Mouse (Mus musculus) limb, embryonic 10.5 days (tissue): ENCODE measurements around the gene Pinlyp. TPM values are rescaled to one million over a fixed set of nuclear protein-coding genes. Genes with fewer than 3 reads are reported as not detected.

Experiments
- DNase-seq: peaks from one replicate; pipeline ENCODE4 v3.0.0-alpha.2; 2017; ENCODE audit warnings: low spot score
- H3K27ac ChIP-seq: fragments of 300-500 bp; sonication (generic); 2 replicates; pipeline ENCODE4 v1.5.1; 2016; ENCODE audit warnings: mild to moderate bottlenecking
- H3K27me3 ChIP-seq: fragments of 300-500 bp; sonication (generic); 2 replicates; pipeline ENCODE4 v1.6.1; 2016; ENCODE audit warnings: low read depth, mild to moderate bottlenecking; ENCODE audit not compliant: poor library complexity, severe bottlenecking
- H3K36me3 ChIP-seq: fragments of 300-500 bp; sonication (generic); 2 replicates; pipeline ENCODE4 v1.6.1; 2016; ENCODE audit warnings: mild to moderate bottlenecking, moderate library complexity
- H3K4me1 ChIP-seq: fragments of 300-500 bp; sonication (generic); 2 replicates; pipeline ENCODE4 v1.6.1; 2016
- H3K4me3 ChIP-seq: fragments of 300-500 bp; sonication (generic); 2 replicates; pipeline ENCODE4 v1.5.1; 2016; ENCODE audit warnings: mild to moderate bottlenecking, moderate library complexity
- H3K9me3 ChIP-seq: fragments of 300-500 bp; sonication (generic); replicated peaks from 2 replicates; pipeline ENCODE4 v1.6.1; 2016; ENCODE audit warnings: mild to moderate bottlenecking
- WGBS: fragments of 180-500 bp; shearing (Covaris S2); methylation state at CpG from one replicate; pipeline ENCODE4 v1.1.7; 2016; 5-methylcytosine and 5-hydroxymethylcytosine counted together
- polyA plus RNA-seq: library from polyadenylated mRNA; unstranded; fragments of >200 nt; fragmentation: Nextera tagmentation; extraction: Ambion mirVana; gene quantifications from 2 replicates; pipeline ENCODE4 v1.2.1, GENCODE M21; 2016

Gene Pinlyp
- polyA plus RNA-seq = not detected in 2 replicates

- Histone ChIP-seq H3K27ac (peak within 1 kb of the TSS; percentile 86), H3K27me3 (no peaks in the 10 kb centered on the region), H3K4me3 (peak within 1 kb of the TSS; percentile 71), H3K4me1 (peaks cover 22% of the 10 kb centered on the region), H3K36me3 (peaks cover 34% of the 10 kb centered on the region), H3K9me3 (no peaks in the 10 kb centered on the region)
- whole genome bisulfite sequencing = 29% methylated on average over 13 of the region's 13 CpGs
- no peak for DNase-seq
These were observed at the start of gene Pinlyp, which contains the start of gene Xrcc1 for GRCm38 (mm10) chr7:24546068-24546614. Gene Pinlyp, minus strand, starts transcription at chr7:24546118. Gene Xrcc1, plus strand, starts transcription at chr7:24546289.

- WGBS = 74% methylated on average over 2 of the region's 2 CpGs
- no peak overlapping the region for H3K4me3 ChIP-seq
These were observed 49.5 kb upstream of the Pinlyp start for GRCm38 (mm10) chr7:24595464-24595863.

GRCm38 (mm10) chr7:24594309-24594803, 48.4 kb upstream of the Pinlyp start:
- peaks cover 19% of the 10 kb centered on the region for H3K27me3 ChIP-seq
- peaks cover 20% of the 10 kb centered on the region for H3K4me1 ChIP-seq
- DNase-seq = peak; percentile 49
- 2% methylated on average over 13 of the region's 13 CpGs for WGBS
- no peaks in the 10 kb centered on the region for H3K9me3 ChIP-seq
- no peaks in the 10 kb centered on the region for H3K36me3 ChIP-seq
- H3K4me3 ChIP-seq = peak overlapping the region; percentile 77
- H3K27ac ChIP-seq = peak overlapping the region; percentile 84

More at GRCm38 (mm10) chr7:24595464-24595863, 49.5 kb upstream of the Pinlyp start:
- H3K4me1 ChIP-seq = peaks cover 20% of the 10 kb centered on the region
- no peak overlapping the region for H3K27ac ChIP-seq
- no peak for DNase-seq
- H3K27me3 ChIP-seq = peaks cover 19% of the 10 kb centered on the region
- H3K36me3 ChIP-seq = no peaks in the 10 kb centered on the region
- no peaks in the 10 kb centered on the region for H3K9me3 ChIP-seq

- Histone ChIP-seq H3K27me3 (peaks cover 19% of the 10 kb centered on the region), H3K4me3 (peak overlapping the region; percentile 77), H3K4me1 (peaks cover 20% of the 10 kb centered on the region), H3K36me3 (no peaks in the 10 kb centered on the region), H3K9me3 (no peaks in the 10 kb centered on the region), H3K27ac (peak overlapping the region; percentile 84)
- 2% methylated on average over 39 of the region's 39 CpGs for WGBS
- DNase-seq = peak; percentile 84
These were observed 47.8 kb upstream of the Pinlyp start for GRCm38 (mm10) chr7:24593621-24594308.

GRCm38 (mm10) chr7:24592781-24593180, 46.9 kb upstream of the Pinlyp start:
- H3K27ac ChIP-seq = no peak overlapping the region
- 83% methylated on average over 6 of the region's 6 CpGs for WGBS
- H3K4me1 ChIP-seq = peaks cover 20% of the 10 kb centered on the region
- H3K27me3 ChIP-seq = peaks cover 24% of the 10 kb centered on the region
- no peaks in the 10 kb centered on the region for H3K36me3 ChIP-seq
- no peaks in the 10 kb centered on the region for H3K9me3 ChIP-seq
- DNase-seq = no peak
- H3K4me3 ChIP-seq = no peak overlapping the region

GRCm38 (mm10) chr7:24592163-24592562, 46.2 kb upstream of the Pinlyp start:
- no peaks in the 10 kb centered on the region for H3K9me3 ChIP-seq
- H3K36me3 ChIP-seq = no peaks in the 10 kb centered on the region
- DNase-seq = no peak
- WGBS = 72% methylated on average over 4 of the region's 4 CpGs
- no peak overlapping the region for H3K4me3 ChIP-seq
- H3K4me1 ChIP-seq = peaks cover 26% of the 10 kb centered on the region
- H3K27ac ChIP-seq = no peak overlapping the region
- H3K27me3 ChIP-seq = peaks cover 30% of the 10 kb centered on the region

- peaks cover 34% of the 10 kb centered on the region for H3K27me3 ChIP-seq
- no peaks in the 10 kb centered on the region for H3K9me3 ChIP-seq
- no peak overlapping the region for H3K27ac ChIP-seq
- H3K4me1 ChIP-seq = peaks cover 30% of the 10 kb centered on the region
- H3K36me3 ChIP-seq = no peaks in the 10 kb centered on the region
- DNase-seq = no peak
- WGBS = 75% methylated on average over 5 of the region's 5 CpGs
- H3K4me3 ChIP-seq = no peak overlapping the region
These were observed 45.8 kb upstream of the Pinlyp start for GRCm38 (mm10) chr7:24591735-24592134.

GRCm38 (mm10) chr7:24588336-24588735, 42.4 kb upstream of the Pinlyp start:
- no peak overlapping the region for H3K27ac ChIP-seq
- H3K36me3 ChIP-seq = no peaks in the 10 kb centered on the region
- no peak for DNase-seq
- no peaks in the 10 kb centered on the region for H3K9me3 ChIP-seq
- H3K27me3 ChIP-seq = peaks cover 44% of the 10 kb centered on the region
- 77% methylated on average over 13 of the region's 13 CpGs for WGBS
- H3K4me3 ChIP-seq = no peak overlapping the region
- peaks cover 12% of the 10 kb centered on the region for H3K4me1 ChIP-seq

- Histone ChIP-seq H3K36me3 (no peaks in the 10 kb centered on the region), H3K27ac (peak within 1 kb of the TSS; percentile 77), H3K27me3 (peaks cover 44% of the 10 kb centered on the region), H3K4me3 (peak within 1 kb of the TSS; percentile 56), H3K4me1 (peaks cover 10% of the 10 kb centered on the region), H3K9me3 (no peaks in the 10 kb centered on the region)
- 7% methylated on average over 30 of the region's 30 CpGs for WGBS
- DNase-seq = peak; percentile 87
These were observed 41.6 kb upstream of the Pinlyp start, which contains the start of the genes Ethe1 and Zfp575 for GRCm38 (mm10) chr7:24587330-24588105. Gene Ethe1, plus strand, starts transcription at chr7:24587543. Gene Zfp575, minus strand, starts transcription at chr7:24587641.

- peaks cover 44% of the 10 kb centered on the region for H3K27me3 ChIP-seq
- 6% methylated on average over 8 of the region's 8 CpGs for WGBS
- peak; percentile 44 for DNase-seq
These were observed 40.9 kb upstream of the Pinlyp start for GRCm38 (mm10) chr7:24586828-24587227.

GRCm38 (mm10) chr7:24585995-24586394, 40.1 kb upstream of the Pinlyp start:
- no peak for DNase-seq
- H3K27ac ChIP-seq = no peak overlapping the region; the same call in 1 of the 2 replicates
- 39% methylated on average over 16 of the region's 16 CpGs for WGBS
- H3K4me1 ChIP-seq = peaks cover 10% of the 10 kb centered on the region
- no peaks in the 10 kb centered on the region for H3K36me3 ChIP-seq
- no peaks in the 10 kb centered on the region for H3K9me3 ChIP-seq
- H3K27me3 ChIP-seq = peaks cover 44% of the 10 kb centered on the region
- H3K4me3 ChIP-seq = 0 out of 2 replicates have a peak overlapping the region, but pooled peaks have one; percentile 13

More at GRCm38 (mm10) chr7:24586828-24587227, 40.9 kb upstream of the Pinlyp start:
- Histone ChIP-seq H3K4me3 (peak overlapping the region; percentile 56), H3K9me3 (no peaks in the 10 kb centered on the region), H3K4me1 (peaks cover 10% of the 10 kb centered on the region), H3K27ac (peak overlapping the region; percentile 77), H3K36me3 (no peaks in the 10 kb centered on the region)

- DNase-seq = no peak
- no peak overlapping the region for H3K27ac ChIP-seq
- WGBS = 93% methylated on average over 6 of the region's 6 CpGs
- H3K4me1 ChIP-seq = peaks cover 10% of the 10 kb centered on the region
- H3K36me3 ChIP-seq = no peaks in the 10 kb centered on the region
- no peaks in the 10 kb centered on the region for H3K9me3 ChIP-seq
- H3K27me3 ChIP-seq = peaks cover 44% of the 10 kb centered on the region
- no peak overlapping the region for H3K4me3 ChIP-seq
These were observed 39.0 kb upstream of the Pinlyp start for GRCm38 (mm10) chr7:24584876-24585275.
